Mouse (Mus musculus): ENCODE data around the gene Clstn2.

The Clstn2 gene

GRCm38 (mm10) chr9:97481187-97481586, 551.8 kb downstream of the Clstn2 start:
- DNase-seq (ENCODE audit: low read depth, low spot score), result no peak

- no peak for DNase-seq (ENCODE audit: low read depth, low spot score)
These were observed 556.0 kb downstream of the Clstn2 start for GRCm38 (mm10) chr9:97476961-97477360.

- no peak for DNase-seq (ENCODE audit: low read depth, low spot score)
These were observed 556.5 kb downstream of the Clstn2 start for GRCm38 (mm10) chr9:97476456-97476855.

- DNase-seq (ENCODE audit: low read depth, low spot score), result no peak
These were observed 558.1 kb downstream of the Clstn2 start for GRCm38 (mm10) chr9:97474896-97475295.

GRCm38 (mm10) chr9:97471014-97471591, 561.9 kb downstream of the Clstn2 start:
- DNase-seq (ENCODE audit: low read depth, low spot score), result no peak

- DNase-seq (ENCODE audit: low read depth, low spot score), result peak; percentile 24
These were observed 572.5 kb downstream of the Clstn2 start for GRCm38 (mm10) chr9:97460452-97460851.

- no peak for DNase-seq (ENCODE audit: low read depth, low spot score)
These were observed 573.2 kb downstream of the Clstn2 start for GRCm38 (mm10) chr9:97459745-97460144.

GRCm38 (mm10) chr9:97449316-97450050, 583.5 kb downstream of the Clstn2 start:
- DNase-seq (ENCODE audit: low read depth, low spot score), result peak; percentile 54

- DNase-seq (ENCODE audit: low read depth, low spot score), result no peak
These were observed 592.9 kb downstream of the Clstn2 start for GRCm38 (mm10) chr9:97439872-97440636.

- no peak for DNase-seq (ENCODE audit: low read depth, low spot score)
These were observed 598.3 kb downstream of the Clstn2 start for GRCm38 (mm10) chr9:97434666-97435065.

- no peak for DNase-seq (ENCODE audit: low read depth, low spot score)
These were observed 603.0 kb downstream of the Clstn2 start for GRCm38 (mm10) chr9:97429885-97430449.

GRCm38 (mm10) chr9:97428127-97428526, 604.9 kb downstream of the Clstn2 start:
- peak; percentile 83 for DNase-seq (ENCODE audit: low read depth, low spot score)

- no peak for DNase-seq (ENCODE audit: low read depth, low spot score)
These were observed 612.1 kb downstream of the Clstn2 start for GRCm38 (mm10) chr9:97420896-97421295.

- DNase-seq (ENCODE audit: low read depth, low spot score), result peak; percentile 33
These were observed 617.9 kb downstream of the Clstn2 start for GRCm38 (mm10) chr9:97414876-97415668.

GRCm38 (mm10) chr9:97408142-97408541, 624.8 kb downstream of the Clstn2 start:
- DNase-seq (ENCODE audit: low read depth, low spot score), result no peak
